Mouse (Mus musculus) spleen, postnatal 10 days (tissue): ENCODE measurements around the gene Ube4b.
"Not testable (repeated sequence)": the region's sequence is repeated elsewhere in the genome, so short reads cannot be mapped to it uniquely, and the experiment has no call there.

ENCODE experiments used
- DNase-seq, 2 experiments: peaks; one replicate each; pipeline ENCODE4 v3.0.0; 2021 to 2022; ENCODE audit warnings: low spot score in 2 of 2

The Ube4b gene

DNA sequence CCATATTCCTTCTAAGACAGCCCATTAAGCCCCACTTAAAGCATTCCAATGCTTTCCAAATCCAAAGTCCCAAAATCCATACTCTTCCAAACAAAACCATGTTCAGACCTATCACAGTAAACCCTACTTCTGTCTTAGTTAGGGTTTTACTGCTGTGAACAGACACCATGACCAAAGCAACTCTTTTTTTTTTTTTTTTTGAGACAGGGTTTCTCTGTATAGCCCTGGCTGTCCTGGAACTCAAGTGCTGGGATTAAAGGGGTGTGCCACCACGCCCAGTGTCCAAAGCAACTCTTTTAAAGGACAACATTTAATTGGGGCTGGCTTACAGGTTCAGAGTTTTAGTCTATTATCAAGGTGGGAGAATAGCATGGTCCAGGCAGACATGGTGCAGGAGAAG is 5.3 kb upstream of the Ube4b start:
- not testable (repeated sequence) for DNase-seq

DNA sequence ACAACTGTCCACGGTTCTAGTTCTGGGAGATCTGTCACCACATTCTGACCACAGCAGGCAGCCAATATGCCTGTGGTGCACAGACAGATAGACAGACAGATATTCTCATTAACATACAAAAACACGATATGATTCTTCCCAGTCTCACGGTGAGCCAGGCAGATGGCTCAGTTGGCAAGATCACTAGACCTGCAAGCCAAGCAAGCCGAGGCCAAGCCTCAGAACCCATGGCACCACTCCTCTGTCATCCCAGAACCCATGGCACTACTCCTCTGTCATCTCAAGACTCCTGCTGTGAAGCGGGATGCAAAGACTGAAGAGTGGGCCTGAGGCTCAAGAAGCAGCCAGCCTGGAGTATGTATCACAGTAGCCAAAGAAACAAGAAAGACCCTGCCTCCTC is 3.0 kb upstream of the Ube4b start:
- DNase-seq: no peak

DNA sequence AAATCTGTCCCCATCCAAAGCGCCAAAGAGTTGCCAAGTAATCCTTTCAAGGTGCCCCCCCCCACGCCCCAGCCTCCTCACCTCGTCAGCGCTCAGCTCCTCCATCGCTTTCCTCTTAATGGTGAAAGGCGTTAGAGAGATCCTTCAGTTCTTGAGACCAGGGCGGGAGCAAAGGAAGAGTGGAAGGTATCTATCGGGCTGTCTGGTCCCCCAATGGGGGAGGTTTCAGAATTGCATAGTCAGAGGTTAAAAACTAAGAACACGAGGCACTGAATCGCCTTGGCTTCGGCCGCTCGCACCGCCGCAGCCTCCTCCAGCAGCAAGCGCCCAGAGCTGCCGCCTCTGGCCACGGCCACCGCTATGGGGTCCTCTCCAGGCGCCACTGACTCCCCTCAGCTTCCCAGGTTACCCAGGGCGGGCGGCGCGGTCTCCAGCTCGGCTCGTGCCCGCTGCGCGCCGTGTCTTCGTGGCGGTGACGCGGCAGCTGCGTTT is 702 bp downstream of the Ube4b start:
- DNase-seq: peak in 1 of 2 experiments; percentile 65

DNA sequence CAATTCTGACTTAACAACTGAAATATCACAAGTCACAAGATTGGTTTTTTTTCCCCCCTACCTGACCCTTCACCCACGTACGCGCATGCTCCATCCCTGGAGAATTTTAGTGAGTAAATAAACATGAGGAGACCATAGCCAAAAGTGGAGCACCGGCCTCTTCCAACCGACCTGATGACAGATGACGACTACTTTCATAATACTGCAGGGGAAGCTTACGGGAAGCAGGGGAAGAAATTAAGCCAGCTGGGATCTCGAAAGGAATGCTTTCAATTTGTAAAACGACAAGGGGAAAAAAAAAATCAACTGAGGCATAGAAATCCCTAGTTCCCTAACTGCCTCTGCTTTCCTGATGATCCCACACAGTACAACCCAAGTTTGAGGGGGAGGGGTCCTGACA is 1.8 kb downstream of the Ube4b start:
- DNase-seq: no peak

DNA sequence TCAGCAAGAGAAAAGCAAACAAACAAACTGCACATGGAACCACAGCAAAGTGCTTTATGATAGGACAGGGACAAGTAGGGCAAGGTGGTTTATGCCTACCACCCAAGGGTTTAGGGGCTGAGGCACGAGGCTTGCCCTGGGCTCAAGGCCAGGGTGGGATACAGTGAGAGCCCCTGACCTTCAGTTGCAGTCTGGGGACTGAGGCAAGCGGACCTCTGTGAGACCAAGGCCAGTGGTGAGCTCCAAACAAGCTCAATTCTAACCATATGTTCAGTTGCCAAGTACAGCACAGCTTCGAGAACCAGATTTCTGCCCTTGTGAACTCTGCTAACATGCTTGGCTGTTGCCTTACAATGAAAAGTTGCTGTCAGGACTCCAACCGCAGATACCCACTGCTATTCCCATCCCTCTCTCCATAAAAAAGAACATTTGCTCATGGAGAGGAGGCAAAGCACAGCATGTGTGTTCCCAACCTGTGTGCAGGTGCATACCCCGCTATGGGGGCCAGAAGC is 8.6 kb downstream of the Ube4b start:
- DNase-seq: no peak

DNA sequence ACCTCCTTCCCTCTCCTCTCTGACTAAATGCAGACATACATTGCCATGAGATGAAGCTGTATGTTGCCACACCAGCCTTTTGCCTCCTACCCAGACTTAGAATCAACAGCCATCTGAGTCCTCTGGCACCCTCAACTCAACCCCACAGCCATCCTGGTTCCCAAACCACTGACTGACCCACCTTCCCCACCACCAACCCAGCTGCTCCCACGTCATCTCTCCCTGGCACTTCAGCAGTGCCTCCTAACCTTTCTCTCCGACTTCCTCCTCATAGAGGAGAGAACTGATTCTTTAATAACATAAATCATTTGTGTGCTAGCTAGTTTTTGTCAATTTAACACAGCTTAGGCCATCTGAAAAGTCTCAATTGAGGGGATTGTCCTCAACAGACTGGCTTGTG is 9.6 kb downstream of the Ube4b start:
- no peak for DNase-seq

DNA sequence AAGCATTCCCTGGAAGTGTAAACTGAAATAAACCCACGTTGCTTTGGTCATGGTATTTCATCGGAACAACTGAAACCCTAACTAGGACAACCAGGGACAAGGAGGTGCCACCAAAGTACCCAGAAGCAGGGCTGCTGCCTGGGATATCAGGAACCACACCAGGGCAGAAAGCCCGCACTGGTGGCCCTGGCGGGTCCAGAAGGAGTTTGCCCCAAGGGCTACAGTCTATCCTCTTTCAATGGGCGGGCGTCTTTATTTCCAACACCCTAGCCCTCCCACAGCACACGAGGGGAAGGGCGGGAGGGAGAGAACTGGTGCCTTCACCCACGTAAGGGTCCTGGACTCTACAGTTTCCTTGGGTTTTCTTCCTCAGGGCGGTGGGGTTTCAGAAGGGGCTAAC is 10.1 kb downstream of the Ube4b start:
- DNase-seq: no peak

DNA sequence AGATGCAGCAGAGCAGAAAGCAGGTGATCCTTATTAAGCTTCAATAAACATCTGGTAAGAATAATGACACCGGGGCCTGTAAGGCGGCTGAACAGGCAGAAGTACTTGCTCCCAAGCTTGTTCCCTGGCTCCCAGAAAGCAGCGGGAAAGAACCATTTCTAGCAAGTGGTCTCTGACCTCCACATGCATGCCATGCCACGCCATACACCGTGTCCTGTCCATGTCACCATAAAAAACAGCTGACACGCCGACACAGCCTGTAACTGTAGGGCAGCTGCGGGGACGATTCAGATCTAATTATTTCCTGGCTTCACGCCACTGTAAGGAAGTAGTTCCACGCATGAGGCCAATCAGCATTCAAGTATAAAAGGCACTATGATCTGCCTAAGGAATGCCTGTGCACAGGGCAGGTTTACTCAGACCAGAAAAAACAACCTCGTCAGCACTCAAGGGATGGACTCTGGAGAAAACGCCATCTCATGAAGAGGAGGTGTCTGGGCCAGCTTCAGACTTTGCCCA is 10.8 kb downstream of the Ube4b start:
- DNase-seq: no peak

DNA sequence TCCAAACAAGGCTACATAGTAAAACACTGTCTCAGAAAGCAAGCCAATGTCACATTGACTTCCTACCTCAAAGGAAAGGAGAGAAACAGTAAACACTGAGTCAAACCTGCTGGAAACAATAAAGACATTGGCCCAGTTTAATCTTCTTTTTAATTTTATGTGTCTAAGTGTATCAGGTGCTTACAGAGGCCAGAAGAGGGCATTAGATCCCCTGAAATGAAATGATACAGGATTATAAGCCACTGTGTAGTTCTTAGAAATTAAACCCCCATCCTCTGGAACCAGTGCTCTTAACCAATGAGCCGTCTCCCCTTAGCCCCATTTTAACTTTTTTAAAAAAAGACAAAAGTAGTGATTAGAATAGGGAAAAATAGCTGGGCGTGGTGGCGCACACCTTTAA is 12.3 kb downstream of the Ube4b start:
- no peak for DNase-seq

DNA sequence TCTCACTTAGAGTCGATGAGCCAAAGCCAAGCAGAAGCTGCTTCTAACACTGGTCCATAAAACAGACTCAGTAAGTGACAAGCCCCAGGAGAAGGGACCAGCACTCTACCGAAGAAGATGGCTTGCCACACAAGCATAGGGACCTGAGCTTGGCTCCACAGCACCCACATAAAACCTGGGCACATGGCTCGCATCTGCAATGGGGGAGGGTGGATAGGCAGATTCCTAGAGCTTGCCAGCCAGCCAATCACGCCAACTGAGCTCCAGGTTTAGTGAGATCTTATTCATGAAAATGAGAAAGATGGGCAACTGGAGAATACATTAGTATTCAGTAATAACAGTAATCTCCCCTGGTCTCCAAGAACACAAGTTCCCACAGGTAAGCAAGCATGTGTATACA is 16.8 kb downstream of the Ube4b start:
- DNase-seq: no peak

DNA sequence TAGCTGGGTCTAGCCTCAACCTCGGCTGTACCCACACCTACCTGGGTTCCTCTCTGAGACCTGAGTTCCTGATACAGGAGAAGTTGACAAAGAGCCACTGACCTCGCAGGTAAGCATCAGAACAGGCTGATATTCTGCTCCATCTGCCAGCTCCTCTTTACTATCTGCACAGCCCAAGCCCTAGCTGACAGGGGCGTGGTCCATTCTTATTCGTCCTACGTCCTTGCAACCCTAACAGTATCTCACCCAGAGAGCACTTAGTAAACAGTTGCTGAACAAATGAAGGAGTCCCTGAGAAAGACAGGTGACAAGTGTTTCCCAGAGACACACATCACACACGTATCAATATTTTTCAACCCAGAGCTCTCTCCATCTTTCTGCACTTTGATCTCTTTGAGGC is 18.2 kb downstream of the Ube4b start:
- DNase-seq: no peak

DNA sequence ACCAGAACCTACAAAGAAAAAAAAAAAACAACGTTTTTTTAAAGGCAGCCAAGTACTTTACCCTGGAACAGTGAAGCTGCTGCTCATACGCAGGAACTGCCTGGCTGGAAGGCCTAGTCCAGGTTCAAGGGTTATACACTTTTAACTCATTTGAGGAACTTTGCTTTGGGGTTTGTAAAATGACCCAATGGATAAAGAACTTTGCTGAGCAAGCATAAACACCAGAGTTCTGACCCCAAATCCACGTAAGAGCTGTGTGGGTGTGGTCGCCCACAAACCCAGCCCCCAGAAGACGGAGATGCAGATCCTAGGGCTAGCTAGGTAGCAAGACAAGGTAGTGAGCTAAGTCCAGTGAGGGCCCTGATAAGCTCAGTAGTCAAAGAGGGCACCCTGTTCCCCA is 19.1 kb downstream of the Ube4b start:
- DNase-seq: no peak

DNA sequence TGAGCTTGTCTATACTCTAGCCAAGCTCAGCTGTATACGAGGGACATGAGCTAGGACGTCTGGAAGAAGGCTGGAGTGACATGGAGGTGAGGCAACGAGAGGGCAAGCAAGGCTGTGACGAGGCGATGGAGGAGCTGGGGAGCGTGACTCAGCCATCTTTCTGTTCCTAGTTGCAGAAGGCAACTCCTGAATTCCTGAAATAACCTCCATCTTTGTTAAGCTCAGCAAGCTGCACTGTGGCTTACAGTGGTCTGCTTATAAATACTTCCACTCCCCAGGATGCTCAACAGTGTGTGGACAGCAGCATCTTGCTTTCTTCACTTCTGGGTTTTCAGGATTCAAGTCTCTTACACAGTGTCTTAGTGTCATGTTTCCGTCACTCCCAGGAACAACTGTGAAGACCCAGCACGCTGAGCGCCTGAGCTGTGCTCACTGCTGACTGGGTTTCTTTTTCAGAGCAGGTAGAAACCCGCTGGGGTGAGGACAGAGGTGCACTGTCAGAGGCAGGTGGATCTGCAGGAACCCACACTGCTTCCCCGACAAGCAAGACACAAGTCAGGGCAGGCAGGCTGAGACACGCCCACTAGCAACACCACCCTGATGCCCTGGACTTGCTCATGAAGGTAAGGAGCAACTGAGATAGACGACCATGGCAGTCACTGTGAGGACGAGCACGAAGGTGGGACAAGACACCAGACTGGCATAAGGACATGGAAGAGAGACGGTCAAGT is 20.7 kb downstream of the Ube4b start:
- DNase-seq: no peak

DNA sequence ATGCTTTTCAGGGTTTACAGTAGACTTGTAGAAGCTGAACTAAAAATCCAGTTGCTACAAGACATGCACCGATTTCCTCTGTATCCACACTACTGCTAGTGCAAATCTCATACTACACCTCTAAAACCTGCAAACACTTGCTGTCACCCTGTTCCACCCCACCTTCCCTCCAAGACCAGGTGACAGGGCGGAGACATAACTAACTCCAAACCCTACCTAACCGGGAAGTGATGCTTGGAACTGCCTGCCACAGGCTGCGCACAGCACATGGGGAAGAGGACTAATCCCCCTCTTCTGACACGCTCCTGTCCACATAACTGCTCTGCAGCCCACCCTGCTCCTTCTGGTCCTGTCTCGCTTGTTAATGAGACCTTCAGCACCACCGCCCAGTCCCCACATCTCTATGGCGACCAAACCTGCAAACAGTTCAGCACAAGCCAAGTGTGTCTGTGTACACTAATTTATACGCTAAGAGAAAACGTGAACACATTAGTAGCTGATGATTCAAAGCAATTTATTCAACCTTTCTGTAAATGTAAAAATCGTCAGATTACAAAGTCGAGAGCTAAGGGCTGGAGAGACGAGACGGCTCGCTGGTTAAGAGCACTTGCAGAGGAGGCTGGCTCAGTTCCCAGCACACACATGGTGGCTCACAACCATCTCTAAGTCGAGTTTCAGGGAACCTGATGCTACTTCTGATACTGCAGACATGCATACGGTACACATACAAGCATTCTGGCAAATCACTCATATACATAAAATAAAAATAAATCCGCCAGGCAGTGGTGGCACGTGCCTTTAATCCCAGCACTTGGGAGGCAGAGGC is 21.7 kb downstream of the Ube4b start:
- no peak for DNase-seq

DNA sequence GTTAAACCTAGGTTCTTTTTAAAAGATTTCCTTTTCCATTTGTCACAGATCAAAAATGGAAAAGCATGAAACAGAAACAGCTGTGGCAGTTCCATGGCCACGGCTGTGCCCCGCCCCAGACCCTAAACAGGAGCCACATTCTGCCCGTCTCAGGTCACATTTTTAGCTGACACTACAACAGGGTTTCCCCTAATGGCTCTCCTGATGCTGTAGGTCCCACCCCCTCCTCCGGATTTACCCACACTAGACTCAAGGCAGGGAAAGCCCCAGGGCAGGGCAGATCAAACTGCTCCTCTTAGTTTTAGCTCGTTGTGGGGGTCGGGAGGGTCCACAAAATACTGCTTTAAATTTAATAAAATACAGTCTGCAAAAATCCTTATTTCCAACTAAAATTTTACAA is 23.5 kb downstream of the Ube4b start:
- DNase-seq: no peak

DNA sequence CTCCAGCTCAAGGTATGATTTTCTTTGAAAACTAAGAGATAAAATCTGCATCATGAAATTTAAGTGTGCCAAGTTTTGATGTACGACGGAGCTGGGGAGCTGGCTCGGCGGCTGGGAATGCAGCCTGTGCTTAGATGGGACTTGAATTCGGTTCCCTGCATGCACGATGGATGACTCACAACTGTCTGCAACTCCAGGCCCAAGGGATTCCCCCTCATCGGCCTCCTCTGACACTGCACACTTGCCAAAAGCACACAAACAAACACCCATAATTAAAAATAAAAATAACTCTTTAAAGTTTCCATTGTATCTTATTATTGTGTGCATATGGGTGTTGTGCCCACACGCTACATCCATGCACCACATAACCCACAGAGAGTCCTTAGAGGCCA is 25.0 kb downstream of the Ube4b start:
- no peak for DNase-seq

DNA sequence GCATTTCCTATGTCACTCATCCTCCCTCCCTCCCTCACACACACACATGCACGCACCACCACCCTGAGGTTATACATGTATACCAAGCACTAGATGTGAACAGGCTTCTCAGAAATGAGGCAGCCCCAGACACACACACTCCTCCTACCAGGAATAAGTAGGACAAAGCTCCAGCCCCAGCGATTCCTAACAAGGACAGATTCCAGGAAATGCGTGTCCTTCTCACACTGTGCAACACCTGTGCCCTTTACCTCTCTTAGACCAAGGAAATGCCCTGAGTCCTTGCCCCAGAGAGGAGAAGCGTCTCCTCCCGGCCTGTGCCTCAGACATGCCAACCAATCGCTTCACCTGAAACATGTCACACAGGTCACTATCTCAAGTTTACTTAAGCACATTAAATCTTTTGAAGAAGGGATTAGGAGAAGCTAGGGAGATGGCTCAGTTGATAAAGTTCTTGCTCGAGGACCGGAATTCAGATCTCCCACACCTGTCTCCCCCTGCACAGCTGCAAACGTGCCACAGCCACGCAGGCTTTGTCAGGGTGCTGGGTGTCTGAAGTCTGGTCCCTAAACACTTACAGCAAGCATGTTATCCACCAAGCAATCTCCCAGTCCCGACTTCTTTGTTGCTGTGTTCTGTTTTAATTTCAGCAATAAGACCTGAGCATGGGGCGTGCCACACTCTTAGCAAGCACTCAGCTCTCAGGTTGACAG is 25.5 kb downstream of the Ube4b start:
- no peak for DNase-seq

DNA sequence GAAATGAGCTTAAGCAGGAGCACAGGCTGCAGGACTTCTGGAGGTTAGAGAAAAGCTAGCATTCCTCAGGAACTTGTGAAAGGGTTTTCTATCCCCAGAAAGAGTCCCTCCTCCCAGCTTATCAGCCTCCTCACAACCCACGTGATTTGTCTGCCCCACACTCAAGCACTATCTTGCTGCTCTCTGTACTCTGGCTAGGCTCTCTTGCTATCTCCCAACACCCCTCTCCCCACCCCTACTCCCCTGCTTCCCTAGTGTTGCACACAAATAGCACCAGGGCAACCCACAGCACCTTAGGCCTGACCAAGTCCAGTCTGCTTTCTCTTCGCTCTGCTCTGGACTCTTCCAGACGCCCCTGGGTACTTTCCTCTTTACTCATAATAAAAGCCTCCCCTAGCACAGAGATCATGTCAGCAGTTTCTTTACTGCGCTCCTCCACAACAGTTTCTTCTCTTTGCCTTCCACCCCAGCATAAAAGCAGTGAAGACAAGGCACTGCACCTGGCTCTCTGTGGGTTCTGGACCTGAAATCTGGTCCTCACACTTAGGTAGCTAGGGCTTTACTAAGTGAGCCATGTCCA is 27.1 kb downstream of the Ube4b start:
- DNase-seq: no peak

DNA sequence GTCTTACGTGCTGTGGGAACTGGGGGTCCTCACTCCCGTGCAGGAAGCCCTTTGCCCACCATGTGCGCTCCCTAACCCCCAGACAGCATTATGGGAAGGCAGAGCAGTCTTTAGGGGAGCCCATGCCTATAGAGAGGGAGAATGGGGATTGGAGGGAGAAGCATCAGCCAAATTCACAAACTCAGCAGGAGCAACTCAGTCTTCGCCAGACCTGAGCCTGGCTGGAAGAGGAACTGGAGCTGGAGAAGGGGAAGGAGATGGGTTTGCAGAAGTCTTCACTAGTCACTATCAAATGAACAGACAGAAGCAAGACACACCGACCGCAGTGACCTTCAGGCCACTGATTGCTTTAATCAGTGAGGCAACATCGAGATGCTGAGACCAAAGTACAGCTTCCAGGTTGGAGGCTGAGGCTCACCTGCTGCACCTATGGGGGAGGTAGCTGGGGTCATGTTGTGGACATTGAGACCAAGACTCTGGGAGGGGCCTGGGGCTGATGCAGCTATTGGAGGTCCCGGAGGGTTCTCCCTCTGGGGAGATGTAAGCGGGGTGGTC is 28.3 kb downstream of the Ube4b start:
- no peak for DNase-seq

DNA sequence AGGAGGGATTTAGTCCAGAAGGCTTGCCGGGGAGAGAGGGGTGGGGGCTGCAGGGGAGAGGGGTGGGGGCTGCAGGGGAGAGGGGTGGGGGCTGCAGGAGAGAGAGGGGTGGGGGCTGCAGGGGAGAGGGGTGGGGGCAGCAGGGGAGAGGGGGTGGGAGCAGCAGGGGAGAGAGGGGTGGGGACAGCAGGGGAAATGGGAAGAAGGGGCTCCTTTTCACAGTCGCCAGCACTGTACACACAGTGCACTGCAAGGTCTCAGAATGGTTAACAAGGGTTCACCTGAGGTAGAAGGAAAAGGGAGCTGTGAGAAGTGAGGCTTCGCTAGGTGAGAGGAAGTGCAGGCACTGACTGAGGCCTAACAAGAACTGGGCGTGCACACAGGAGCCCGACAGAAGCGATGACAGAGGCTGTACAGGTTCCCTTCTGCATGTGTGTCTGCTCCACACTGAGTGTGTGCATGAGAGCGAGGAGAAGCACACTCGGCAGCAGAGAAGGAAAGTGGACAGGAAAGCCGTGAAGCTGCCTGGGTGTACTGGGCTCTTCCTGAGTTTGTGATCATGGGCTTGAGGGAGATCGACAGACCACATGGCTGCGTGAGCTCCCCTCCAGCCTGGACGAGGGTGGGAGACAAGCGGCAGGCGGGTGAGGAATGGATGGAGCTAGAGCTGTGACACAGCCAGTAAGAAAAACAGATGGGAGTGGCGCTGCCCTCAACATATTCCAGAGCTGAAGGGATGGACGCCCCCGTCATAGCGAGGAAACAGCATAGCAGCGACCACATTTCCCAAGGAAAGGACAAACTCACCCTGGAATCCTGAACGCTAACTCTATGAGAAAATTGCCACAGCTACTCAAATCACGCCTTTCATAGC is 29.9 kb downstream of the Ube4b start:
- no peak for DNase-seq
